Mouse (Mus musculus): ENCODE results near the gene Myh9.

Myh9 gene

GRCm38 (mm10) chr15:77827794-77828193, 14.2 kb downstream of the Myh9 start:
- 48% methylated on average over 6 of the region's 6 CpGs for WGBS

GRCm38 (mm10) chr15:77827379-77827778, 14.6 kb downstream of the Myh9 start:
- 61% methylated on average over 7 of the region's 7 CpGs for WGBS

- WGBS = 100% methylated on average over 1 of the region's 1 CpGs
Observed at GRCm38 (mm10) chr15:77825382-77825781, 16.6 kb downstream of the Myh9 start.

DNA sequence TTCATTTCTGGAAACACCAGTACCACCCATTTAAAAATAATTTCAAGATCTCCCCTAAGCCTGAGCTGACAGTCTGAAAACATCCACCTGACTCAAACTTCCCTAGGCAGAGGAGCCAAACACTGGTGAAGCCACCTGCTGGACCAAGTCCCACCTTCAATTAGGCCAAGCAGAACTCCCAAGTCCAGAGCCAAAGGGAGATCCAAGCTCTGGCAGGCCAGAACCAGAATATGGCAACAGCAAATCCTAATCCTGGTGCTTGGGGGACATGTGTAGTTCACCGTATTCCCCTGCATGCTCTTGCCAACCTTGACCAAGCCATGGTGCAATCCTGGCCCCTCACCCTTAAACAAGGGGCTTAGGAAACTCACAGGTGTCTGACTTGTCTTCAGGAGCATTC, 17.7 kb downstream of the Myh9 start:
- WGBS = 71% methylated on average over 1 of the region's 1 CpGs

DNA sequence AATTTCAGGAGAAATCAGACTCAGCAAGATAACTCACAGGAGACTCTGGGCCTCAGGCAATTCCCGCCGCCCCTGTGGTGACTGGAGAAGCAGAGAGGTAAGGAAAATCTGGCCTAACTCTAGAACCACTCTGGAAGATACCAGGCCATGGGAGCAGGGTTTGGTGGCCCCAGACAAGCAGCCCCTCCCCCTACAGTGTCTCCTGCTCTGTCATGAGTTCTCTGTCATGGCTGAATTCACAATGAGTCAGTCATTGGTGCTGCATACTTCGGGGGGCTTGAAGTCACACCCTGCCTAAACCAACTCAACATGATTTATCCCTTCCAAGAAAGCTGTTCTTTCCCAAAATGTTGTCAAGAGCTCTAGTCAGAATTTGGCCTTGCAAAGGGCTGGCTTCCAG, 18.3 kb downstream of the Myh9 start:
- 57% methylated on average over 3 of the region's 3 CpGs for WGBS

- 64% methylated on average over 6 of the region's 6 CpGs for WGBS
Observed at GRCm38 (mm10) chr15:77823196-77823595, 18.8 kb downstream of the Myh9 start.

DNA sequence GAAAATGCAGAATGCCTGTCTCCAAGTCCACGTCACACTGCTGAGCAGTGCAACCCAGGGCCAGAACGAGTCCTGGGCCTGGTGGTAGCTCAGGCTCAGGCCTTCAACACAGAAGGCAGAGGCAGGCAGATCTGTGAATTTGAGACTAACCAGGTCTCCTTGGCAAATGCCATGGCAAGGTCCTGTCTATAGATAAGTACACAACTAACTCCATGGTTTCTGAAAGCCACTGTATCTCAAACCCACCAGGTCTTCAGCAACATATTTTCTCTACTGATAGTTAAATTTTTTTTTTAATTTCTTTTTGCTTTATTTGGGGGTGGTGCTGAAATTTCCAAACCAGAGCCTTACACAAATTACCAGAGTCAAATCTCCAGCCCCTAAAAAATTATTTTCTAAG, 19.3 kb downstream of the Myh9 start:
- 59% methylated on average over 2 of the region's 2 CpGs for WGBS

- WGBS = 71% methylated on average over 5 of the region's 5 CpGs
Observed at GRCm38 (mm10) chr15:77822057-77822466, 19.9 kb downstream of the Myh9 start.

GRCm38 (mm10) chr15:77821424-77821823, 20.6 kb downstream of the Myh9 start:
- WGBS = 47% methylated on average over 7 of the region's 7 CpGs

- WGBS = 35% methylated on average over 3 of the region's 3 CpGs
Observed at GRCm38 (mm10) chr15:77820480-77821163, 21.4 kb downstream of the Myh9 start.

DNA sequence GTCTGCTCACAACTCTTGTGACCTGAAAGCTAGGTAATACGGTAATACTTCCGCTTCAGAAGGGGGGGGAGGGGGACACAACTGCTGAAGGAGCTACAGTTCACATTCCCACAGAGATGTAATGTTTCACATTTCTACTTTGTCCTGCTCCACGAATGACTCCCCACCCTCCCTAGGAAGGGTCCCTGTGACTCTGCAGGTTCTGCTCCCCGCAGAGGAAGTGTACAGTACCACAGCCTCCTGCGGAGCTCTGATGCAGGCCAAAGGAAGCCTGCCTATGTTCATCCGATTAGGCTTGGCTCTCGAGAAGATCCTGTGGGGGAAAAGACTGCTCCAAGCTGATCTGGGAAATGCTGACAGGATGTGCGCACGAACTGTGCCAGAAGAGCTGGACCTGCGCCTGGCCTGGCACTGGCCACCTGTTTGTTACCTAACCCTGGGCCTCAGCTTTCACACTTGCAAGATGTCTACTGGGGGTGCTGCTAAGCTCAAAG, 22.0 kb downstream of the Myh9 start:
- WGBS = 32% methylated on average over 10 of the region's 10 CpGs

- WGBS = 80% methylated on average over 15 of the region's 15 CpGs
Observed at GRCm38 (mm10) chr15:77818556-77819158, 23.3 kb downstream of the Myh9 start.

GRCm38 (mm10) chr15:77817417-77817816, 24.6 kb downstream of the Myh9 start:
- 34% methylated on average over 7 of the region's 7 CpGs for WGBS

DNA sequence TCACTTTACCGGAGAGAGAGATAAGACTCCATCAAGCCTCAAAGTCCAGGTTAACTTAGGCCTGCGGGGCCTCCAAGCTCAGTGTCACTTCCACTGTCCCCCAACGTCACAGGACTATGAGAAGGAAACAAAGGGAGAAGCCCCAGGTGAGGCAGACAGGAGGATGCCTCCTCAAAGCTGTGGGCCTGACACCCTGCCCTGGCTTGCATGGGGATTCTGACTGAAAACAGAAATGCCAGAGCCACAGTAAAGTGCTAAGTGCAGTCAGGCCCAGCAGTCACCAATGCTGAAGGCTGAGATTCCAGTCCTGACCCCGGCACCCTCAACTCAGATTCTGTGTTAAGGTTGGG, 25.4 kb downstream of the Myh9 start:
- 73% methylated on average over 4 of the region's 4 CpGs for WGBS

DNA sequence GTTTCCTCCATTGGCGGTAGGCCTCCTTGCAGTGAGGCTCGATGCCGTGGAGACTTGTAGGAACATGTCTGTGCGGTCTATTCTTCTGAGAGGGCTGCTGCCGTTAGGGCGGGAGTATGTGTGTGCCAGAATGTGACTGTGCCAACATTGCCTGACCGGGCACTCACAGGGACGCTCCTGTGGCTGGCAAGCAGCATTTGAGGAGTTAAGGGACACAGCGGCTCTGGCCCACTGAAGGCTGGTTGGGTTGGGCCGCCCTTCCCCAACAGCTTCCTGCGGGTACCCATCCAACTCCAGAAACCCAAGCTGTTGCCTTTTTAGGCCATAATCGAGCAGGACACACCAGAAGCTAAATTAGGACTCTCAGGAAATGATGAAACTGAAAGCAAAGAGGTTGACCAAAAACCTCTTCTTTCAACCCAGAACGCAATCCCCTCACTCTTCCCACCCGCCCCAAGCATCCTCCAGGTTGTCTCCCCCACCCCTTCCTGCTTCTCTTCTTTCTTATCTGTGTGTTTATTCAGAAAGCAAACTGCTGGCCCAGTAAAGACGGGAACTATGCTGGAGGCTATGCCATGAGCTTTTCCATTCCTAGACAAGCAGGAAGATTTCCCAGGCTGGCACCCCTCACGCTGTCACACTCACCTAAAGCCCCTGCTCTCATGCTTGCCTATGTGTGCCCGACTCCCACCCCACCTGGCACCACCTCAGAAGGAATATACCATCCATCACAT, 25.9 kb downstream of the Myh9 start:
- 28% methylated on average over 17 of the region's 17 CpGs for WGBS

DNA sequence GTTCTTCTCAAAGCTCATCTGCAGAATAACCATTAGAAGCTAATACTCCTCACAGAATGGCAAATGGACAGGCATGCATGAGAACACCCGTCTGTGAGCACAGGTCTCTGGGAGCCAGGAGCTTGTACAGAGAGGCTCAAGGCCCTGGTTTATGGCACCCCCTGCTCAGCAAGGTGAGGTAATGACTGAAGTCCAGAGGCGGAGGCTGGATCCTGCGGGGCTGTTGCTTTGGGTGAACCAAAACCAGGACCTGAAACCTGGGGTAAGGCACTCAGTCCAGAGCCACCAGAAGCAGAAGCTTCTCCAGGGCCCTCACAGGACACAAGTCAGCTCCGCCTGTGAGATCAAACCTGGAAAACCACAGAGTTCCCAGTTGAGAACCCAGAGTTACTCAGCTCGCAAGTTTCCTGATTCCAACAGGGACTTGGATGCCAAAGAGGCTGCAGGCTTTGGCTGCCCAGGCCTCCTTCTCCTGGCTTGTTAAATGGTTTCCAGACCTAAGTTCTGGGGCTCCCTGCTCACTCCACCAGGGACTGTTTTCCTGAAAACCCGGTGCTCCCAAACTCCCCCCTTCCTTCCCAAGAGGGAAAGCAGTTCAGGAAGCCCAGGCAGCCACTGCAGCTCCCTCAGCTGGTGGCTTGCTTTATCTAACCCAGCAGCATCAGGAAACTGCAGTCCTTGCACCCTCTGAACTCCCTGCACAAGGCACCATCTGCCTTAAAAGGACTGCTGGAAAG, 28.2 kb downstream of the Myh9 start:
- 51% methylated on average over 6 of the region's 6 CpGs for WGBS

- 96% methylated on average over 10 of the region's 10 CpGs for WGBS
Observed at GRCm38 (mm10) chr15:77812578-77812977, 29.4 kb downstream of the Myh9 start.

GRCm38 (mm10) chr15:77811099-77811760, 30.7 kb downstream of the Myh9 start:
- WGBS = 61% methylated on average over 11 of the region's 11 CpGs

DNA sequence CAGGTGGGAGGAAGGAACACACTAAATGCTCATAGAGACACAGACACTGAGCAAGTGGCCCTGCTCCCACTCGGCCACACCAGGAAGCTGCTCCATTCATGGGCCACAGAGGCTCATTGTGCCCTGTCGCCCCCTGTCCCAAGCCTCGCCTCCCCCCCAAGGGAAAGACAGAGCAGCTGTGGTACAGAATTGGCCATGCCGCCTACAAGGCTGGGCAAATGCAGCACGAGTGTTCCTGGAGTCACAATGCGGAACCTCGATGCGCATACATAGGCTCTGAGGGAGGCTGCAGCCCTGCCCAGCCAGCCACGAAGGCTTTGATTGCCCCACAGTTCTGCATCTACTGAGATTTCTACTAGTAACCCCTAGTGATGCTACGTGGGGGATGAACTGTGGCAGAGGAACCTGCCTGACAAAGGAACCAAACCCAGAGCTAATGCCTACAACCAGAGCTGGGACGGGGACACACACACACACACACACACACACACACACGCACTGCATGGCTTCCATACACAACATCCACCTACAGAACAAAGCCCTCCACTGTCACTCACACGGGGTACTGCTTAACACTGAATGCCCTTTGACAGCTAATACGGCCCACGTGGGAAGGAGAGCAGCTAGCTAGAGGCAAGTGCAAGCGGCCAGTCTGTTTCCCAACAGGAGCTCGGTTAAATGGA, 31.4 kb downstream of the Myh9 start:
- WGBS = 48% methylated on average over 17 of the region's 17 CpGs

DNA sequence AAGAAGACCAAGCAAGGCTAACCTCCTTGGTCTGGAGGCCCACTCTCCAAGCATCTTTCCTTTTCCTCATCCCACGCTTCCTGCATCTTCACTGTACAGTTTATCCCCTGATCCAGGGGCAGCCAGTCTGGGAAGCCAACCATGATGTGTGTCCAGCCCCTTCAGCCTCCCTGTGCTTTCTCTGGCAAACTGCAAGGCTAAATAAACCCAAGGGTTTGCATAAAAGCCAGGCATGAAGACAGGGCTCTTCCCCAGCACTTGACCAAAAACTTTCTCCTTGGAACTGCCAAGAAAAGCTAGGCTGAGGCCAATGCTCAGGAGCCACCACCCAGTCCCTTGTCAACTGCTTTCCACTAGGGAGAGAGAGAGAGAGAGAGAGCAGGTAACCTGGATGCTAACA, 32.5 kb downstream of the Myh9 start:
- 91% methylated on average over 1 of the region's 1 CpGs for WGBS

GRCm38 (mm10) chr15:77807264-77807585, 34.8 kb downstream of the Myh9 start:
- 79% methylated on average over 7 of the region's 7 CpGs for WGBS

Data from cerebral cortex, adult 2 months (tissue).